Mouse (Mus musculus): ENCODE measurements at regions not wholly inside any gene's neighbourhood (a gene's known extent, or its start where the extent isn't known, plus 50 kb on each side); places are given as distances from the start of the nearest gene placed in this dataset.
"Not testable (repeated sequence)": the region's sequence is repeated elsewhere in the genome, so short reads cannot be mapped to it uniquely, and the experiment has no call there.

GRCm38 (mm10) chrX:151708055-151708670, 92.4 kb upstream of the Huwe1 start:
- H3K4me1 ChIP-seq (replicated peaks); H3K4me2 ChIP-seq; H3K4me3 ChIP-seq; H3K27ac ChIP-seq (replicated peaks); H3K9me3 ChIP-seq; H3K27me3 ChIP-seq; H3K36me3 ChIP-seq; H3K9ac ChIP-seq: not testable (repeated sequence)
- 17% methylated on average over 4 of the region's 4 CpGs for WGBS
- peak; percentile 77 for ATAC-seq (ENCODE audit: low read depth)

Data from neural tube, embryonic 13.5 days (tissue).